Mouse (Mus musculus): ENCODE results near the gene Zfp583.

DNA sequence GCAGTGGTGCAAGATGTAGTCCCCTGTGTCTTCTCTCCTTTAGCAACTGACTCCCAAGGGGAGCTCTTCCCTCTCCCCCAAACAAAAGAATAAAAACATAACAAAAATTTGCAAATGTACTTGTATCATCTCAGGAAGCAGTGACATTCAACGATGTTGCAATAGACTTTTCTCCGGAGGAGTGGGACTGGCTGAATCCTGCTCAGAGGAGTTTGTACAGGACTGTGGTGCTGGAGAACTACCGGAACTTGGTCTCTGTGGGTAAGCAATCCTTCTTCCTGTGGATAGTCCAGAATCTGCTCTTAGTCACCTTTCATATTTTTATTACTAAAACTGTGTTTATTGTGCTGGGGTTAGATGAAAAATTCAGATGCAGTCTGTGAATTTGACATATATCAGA lies 41.9 kb upstream of the Zfp583 start:
- TF ChIP-seq CTCF (IDR thresholded peaks at IDR 0.05; ENCODE audit: borderline replicate concordance, insufficient read depth, low read length) (no peak), POLR2A (IDR thresholded peaks at IDR 0.05; ENCODE audit: low read depth, low read length) (no peak)
